ENCODE assay signal across 8 mouse cellular contexts in genomic region chr11:87736647-87737134, GRCm38 (mm10). TPM values are rescaled to one million over a fixed set of nuclear protein-coding genes. Genes with fewer than 3 reads are reported as not detected.
DNase-seq lines count a peak whose midpoint lies in the region; ATAC-seq and TF ChIP-seq lines count a peak whose summit lies in the region.

No protein-coding gene starts in this region.

- no peak for TF ChIP-seq POLR2A in bone marrow, adult 2 months (IDR thresholded peaks at IDR 0.05; ENCODE audit: borderline replicate concordance, control insufficient read depth, low read depth, low read length)
- 0 out of 2 replicates have a peak, but pooled peaks have one; percentile 4 for TF ChIP-seq POLR2A in lung, adult 2 months (IDR thresholded peaks at IDR 0.05; ENCODE audit: borderline replicate concordance, extremely low read depth, low read depth, low read length)

- peaks cover 9% of the 10 kb centered on the region; the same call in 1 of the 2 replicates for H3K4me1 ChIP-seq in bone marrow, adult 2 months (ENCODE audit: control insufficient read depth, insufficient read depth, low read length)
- H3K4me1 ChIP-seq in heart, embryonic 15.5 days (replicated peaks) = peaks cover 15% of the 10 kb centered on the region
- no peaks in the 10 kb centered on the region for H3K4me1 ChIP-seq in lung, adult 2 months (ENCODE audit: control insufficient read depth, insufficient read depth, low read length)
- peaks cover 24% of the 10 kb centered on the region for H3K4me1 ChIP-seq in neural tube, embryonic 13.5 days (replicated peaks)

- H3K27ac ChIP-seq in bone marrow, adult 2 months (ENCODE audit: control insufficient read depth, insufficient read depth, low read depth, low read length, poor library complexity) = peak overlapping the region; percentile 86
- H3K27ac ChIP-seq in heart, embryonic 15.5 days = peak overlapping the region; percentile 88
- H3K27ac ChIP-seq in neural tube, embryonic 13.5 days (replicated peaks) = peak overlapping the region; percentile 84

- H3K9ac ChIP-seq in heart, embryonic 15.5 days = peak overlapping the region; percentile 61
- peak overlapping the region; percentile 78 for H3K9ac ChIP-seq in neural tube, embryonic 13.5 days

- peaks cover 25% of the 10 kb centered on the region for H3K36me3 ChIP-seq in heart, embryonic 15.5 days
- peaks cover 22% of the 10 kb centered on the region for H3K36me3 ChIP-seq in neural tube, embryonic 13.5 days

- 1% methylated on average over 31 of the region's 31 CpGs for WGBS in bone marrow, adult 2 months
- WGBS in heart, embryonic 15.5 days = 1% methylated on average over 31 of the region's 31 CpGs
- WGBS in lung, adult 2 months = 2% methylated on average over 31 of the region's 31 CpGs
- 1% methylated on average over 31 of the region's 31 CpGs for WGBS in neural tube, embryonic 13.5 days

- H3K4me3 ChIP-seq in bone marrow, adult 2 months (replicated peaks; ENCODE audit: control insufficient read depth, low read depth, low read length) = peak overlapping the region; percentile 68
- H3K4me3 ChIP-seq in heart, embryonic 15.5 days = peak overlapping the region; percentile 96
- H3K4me3 ChIP-seq in lung, adult 2 months (replicated peaks; ENCODE audit: extremely low read depth, low read depth, low read length) = peak overlapping the region; percentile 81
- H3K4me3 ChIP-seq in neural tube, embryonic 13.5 days = peak overlapping the region; percentile 90

- no peak for TF ChIP-seq CTCF in bone marrow, adult 2 months (IDR thresholded peaks at IDR 0.05; ENCODE audit: control insufficient read depth, insufficient read depth, low read length)
- no peak for TF ChIP-seq CTCF in lung, adult 2 months (IDR thresholded peaks at IDR 0.05; ENCODE audit: insufficient read depth, low read length)

- peak; percentile 44 for ATAC-seq in CD4-positive, CD25-positive, alpha-beta regulatory T cell, adult 4 months
- peak; percentile 56; the same call in 1 of the 2 replicates for ATAC-seq in heart, embryonic 15.5 days (replicated peaks; ENCODE audit: insufficient number of reproducible peaks, insufficient read depth, low FRiP score, low read depth)
- ATAC-seq in neural tube, embryonic 13.5 days (ENCODE audit: low read depth) = peak; percentile 80

- DNase-seq in fibroblast of lung, adult 2 months (ENCODE audit: low read depth) = peak; percentile 31
- DNase-seq in kidney, postnatal 10 days = peak; percentile 75
- DNase-seq in lung, adult 2 months = peak; percentile 64
- peak; percentile 75 for DNase-seq in testis, postnatal 10 days (ENCODE audit: low spot score)

- no peaks in the 10 kb centered on the region for H3K9me3 ChIP-seq in heart, embryonic 15.5 days (replicated peaks)
- H3K9me3 ChIP-seq in neural tube, embryonic 13.5 days = no peaks in the 10 kb centered on the region

- peak overlapping the region; percentile 81 for H3K4me2 ChIP-seq in heart, embryonic 15.5 days
- H3K4me2 ChIP-seq in neural tube, embryonic 13.5 days = peak overlapping the region; percentile 99

- no peaks in the 10 kb centered on the region for H3K27me3 ChIP-seq in heart, embryonic 15.5 days
- no peaks in the 10 kb centered on the region for H3K27me3 ChIP-seq in neural tube, embryonic 13.5 days

RNA-seq across cellular contexts. Expression of gene Supt4a, which starts 0.7 kb away (rescaled TPM):
- 100 to 1,000 TPM; 346 to 405 TPM for polyA plus RNA-seq in CD4-positive, CD25-positive, alpha-beta regulatory T cell, adult 4 months (2017; shearing (Covaris generic))
- 38.9 and 127 TPM in 2 replicates for polyA plus RNA-seq in bone marrow, adult 2 months (2011; ENCODE audit: insufficient read depth, insufficient read length, low replicate concordance, missing spikeins)
- polyA plus RNA-seq in heart, embryonic 15.5 days (2015; fragmentation: Nextera tagmentation; extraction: Ambion mirVana) = 101 and 103 TPM in 2 replicates
- polyA plus RNA-seq in lung, adult 2 months (2012; rRNA removed) = 44.7 and 73.4 TPM in 2 replicates
- polyA plus RNA-seq in neural tube, embryonic 13.5 days (2015; fragmentation: Nextera tagmentation; extraction: Ambion mirVana) = 165 and 166 TPM in 2 replicates

RNA-seq across cellular contexts. Expression of gene Tspoap1, which starts 23.6 kb away (rescaled TPM):
- 1 to 10 TPM; 3.1 to 3.7 TPM for polyA plus RNA-seq in CD4-positive, CD25-positive, alpha-beta regulatory T cell, adult 4 months (2017; shearing (Covaris generic))
- 18.0 and 50.9 TPM in 2 replicates for polyA plus RNA-seq in bone marrow, adult 2 months (2011; ENCODE audit: insufficient read depth, insufficient read length, low replicate concordance, missing spikeins)
- 0.24 and 1.9 TPM in 2 replicates for polyA plus RNA-seq in heart, embryonic 15.5 days (2015; fragmentation: Nextera tagmentation; extraction: Ambion mirVana)
- 5.8 TPM in 2 replicates for polyA plus RNA-seq in lung, adult 2 months (2012; rRNA removed)
- polyA plus RNA-seq in neural tube, embryonic 13.5 days (2015; fragmentation: Nextera tagmentation; extraction: Ambion mirVana) = 24.9 and 27.0 TPM in 2 replicates

RNA-seq across cellular contexts. Expression of gene Mpo, which starts 56.7 kb away (rescaled TPM):
- polyA plus RNA-seq in CD4-positive, CD25-positive, alpha-beta regulatory T cell, adult 4 months (2017; shearing (Covaris generic)) = not detected
- polyA plus RNA-seq in bone marrow, adult 2 months (2011; ENCODE audit: insufficient read depth, insufficient read length, low replicate concordance, missing spikeins) = 330 and 630 TPM in 2 replicates
- 0.69 and 3.8 TPM in 2 replicates for polyA plus RNA-seq in heart, embryonic 15.5 days (2015; fragmentation: Nextera tagmentation; extraction: Ambion mirVana)
- polyA plus RNA-seq in lung, adult 2 months (2012; rRNA removed) = 0.11 and 0.60 TPM in 2 replicates
- 1.2 and 1.5 TPM in 2 replicates for polyA plus RNA-seq in neural tube, embryonic 13.5 days (2015; fragmentation: Nextera tagmentation; extraction: Ambion mirVana)

Comparison
In these comparisons a context has a peak if more than half of its experiments do, and no peak if none do; other contexts are left out.
1. Peak in every context shown above with its lines: DNase-seq, ATAC-seq, H3K4me3 ChIP-seq and H3K27ac ChIP-seq.
2. RNA of gene Mpo, which starts 56.7 kb away (polyA plus RNA-seq): 330 to 630 TPM in bone marrow, adult 2 months; 1.2 to 1.5 TPM in neural tube, embryonic 13.5 days, 0.69 to 3.8 TPM in heart, embryonic 15.5 days, 0.11 to 0.60 TPM in lung, adult 2 months and not detected in CD4-positive, CD25-positive, alpha-beta regulatory T cell, adult 4 months; every median in the first group is over 10 times any median in the second.